ENCODE assay signal across 8 mouse cellular contexts in genomic region chr16:20672500-20672902, GRCm38 (mm10). TPM values are rescaled to one million over a fixed set of nuclear protein-coding genes. Genes with fewer than 3 reads are reported as not detected.
DNase-seq lines count a peak whose midpoint lies in the region; ATAC-seq and TF ChIP-seq lines count a peak whose summit lies in the region.

No protein-coding gene starts in this region.

- peak; percentile 96 for ATAC-seq in embryonic facial prominence, embryonic 14.5 days (ENCODE audit: low read depth)
- ATAC-seq in limb, embryonic 14.5 days (ENCODE audit: low FRiP score, low read depth) = peak; percentile 97
- peak; percentile 96 for ATAC-seq in midbrain, postnatal 0 days (ENCODE audit: low FRiP score)

- under 1% methylated on average over 25 of the region's 38 CpGs for WGBS in embryonic facial prominence, embryonic 14.5 days
- WGBS in limb, embryonic 14.5 days = under 1% methylated on average over 23 of the region's 38 CpGs
- 1% methylated on average over 37 of the region's 38 CpGs for WGBS in midbrain, postnatal 0 days

- TF ChIP-seq CTCF in midbrain, postnatal 0 days (IDR thresholded peaks at IDR 0.05) = no peak

- peak overlapping the region; percentile 95 for H3K4me3 ChIP-seq in embryonic facial prominence, embryonic 14.5 days (ENCODE audit: low read depth, low read length)
- H3K4me3 ChIP-seq in limb, embryonic 14.5 days (replicated peaks; ENCODE audit: low read length) = peak overlapping the region; percentile 96
- H3K4me3 ChIP-seq in midbrain, postnatal 0 days (ENCODE audit: low read depth, low read length) = peak overlapping the region; percentile 92

- peaks cover 36% of the 10 kb centered on the region for H3K36me3 ChIP-seq in embryonic facial prominence, embryonic 14.5 days (ENCODE audit: control insufficient read depth, insufficient read depth, low read length)
- peaks cover 34% of the 10 kb centered on the region for H3K36me3 ChIP-seq in limb, embryonic 14.5 days (ENCODE audit: control insufficient read depth, insufficient read depth, low read length)
- H3K36me3 ChIP-seq in midbrain, postnatal 0 days (ENCODE audit: insufficient read depth, low read length) = peaks cover 18% of the 10 kb centered on the region

- peak overlapping the region; percentile 98 for H3K4me2 ChIP-seq in embryonic facial prominence, embryonic 14.5 days (ENCODE audit: low read depth, low read length)
- H3K4me2 ChIP-seq in limb, embryonic 14.5 days (replicated peaks; ENCODE audit: low read depth, low read length, severe bottlenecking) = peak overlapping the region; percentile 83
- H3K4me2 ChIP-seq in midbrain, postnatal 0 days (ENCODE audit: low read depth, low read length, poor library complexity, severe bottlenecking) = peak overlapping the region; percentile 87

- H3K27me3 ChIP-seq in embryonic facial prominence, embryonic 14.5 days (replicated peaks; ENCODE audit: control insufficient read depth, insufficient read depth, low read length) = no peaks in the 10 kb centered on the region
- no peaks in the 10 kb centered on the region for H3K27me3 ChIP-seq in limb, embryonic 14.5 days (ENCODE audit: control insufficient read depth, insufficient read depth, low read length)
- no peaks in the 10 kb centered on the region for H3K27me3 ChIP-seq in midbrain, postnatal 0 days (ENCODE audit: insufficient read depth, low read length)

- peak; percentile 95 for DNase-seq in 3T3-L1 (ENCODE audit: low read depth, low spot score)
- peak; percentile 87 to 88 for DNase-seq in adrenal gland, postnatal 4 days (ENCODE audit: low spot score in 2 of 2)
- DNase-seq in embryonic facial prominence, embryonic 14.5 days (ENCODE audit: low spot score) = peak; percentile 97
- peak; percentile 95 for DNase-seq in heart, adult 8-10 months (ENCODE audit: low spot score)
- peak; percentile 98 for DNase-seq in kidney, adult 9 months
- peak; percentile 95 for DNase-seq in limb, embryonic 14.5 days (ENCODE audit: low spot score)
- DNase-seq in midbrain, postnatal 0 days (ENCODE audit: low spot score) = peak; percentile 95
- peak; percentile 85 to 90 for DNase-seq in spleen, postnatal 14 days (ENCODE audit: low spot score in 2 of 2)

- H3K9ac ChIP-seq in embryonic facial prominence, embryonic 14.5 days (ENCODE audit: low read depth, low read length) = peak overlapping the region; percentile 91
- H3K9ac ChIP-seq in limb, embryonic 14.5 days (ENCODE audit: low read depth, low read length, severe bottlenecking) = peak overlapping the region; percentile 95
- peak overlapping the region; percentile 96 for H3K9ac ChIP-seq in midbrain, postnatal 0 days (replicated peaks; ENCODE audit: low read length, poor library complexity, severe bottlenecking)

- H3K4me1 ChIP-seq in embryonic facial prominence, embryonic 14.5 days (ENCODE audit: control insufficient read depth, insufficient read depth, low read length) = peaks cover 13% of the 10 kb centered on the region; the same call in 1 of the 2 replicates
- peaks cover 17% of the 10 kb centered on the region for H3K4me1 ChIP-seq in limb, embryonic 14.5 days (ENCODE audit: control insufficient read depth, insufficient read depth, low read length)
- H3K4me1 ChIP-seq in midbrain, postnatal 0 days (ENCODE audit: insufficient read depth, low read length) = peaks cover 8% of the 10 kb centered on the region

- TF ChIP-seq POLR2A in limb, embryonic 14.5 days (IDR thresholded peaks at IDR 0.05; ENCODE audit: borderline replicate concordance, extremely low read depth, insufficient read depth, insufficient read length) = 0 out of 2 replicates have a peak, but pooled peaks have one; percentile 25

- H3K27ac ChIP-seq in embryonic facial prominence, embryonic 14.5 days (replicated peaks; ENCODE audit: low read depth, low read length) = peak overlapping the region; percentile 95
- peak overlapping the region; percentile 95 for H3K27ac ChIP-seq in limb, embryonic 14.5 days (replicated peaks; ENCODE audit: low read depth, low read length)
- H3K27ac ChIP-seq in midbrain, postnatal 0 days (ENCODE audit: low read depth, low read length) = peak overlapping the region; percentile 82

- no peaks in the 10 kb centered on the region for H3K9me3 ChIP-seq in embryonic facial prominence, embryonic 14.5 days (ENCODE audit: control insufficient read depth, low read length)
- H3K9me3 ChIP-seq in limb, embryonic 14.5 days (ENCODE audit: control insufficient read depth, low read length) = no peaks in the 10 kb centered on the region
- H3K9me3 ChIP-seq in midbrain, postnatal 0 days (ENCODE audit: low read length) = no peaks in the 10 kb centered on the region

RNA-seq across cellular contexts. Expression of gene Eif4g1, which starts 4.4 kb away (rescaled TPM):
- total RNA-seq in adrenal gland, postnatal 4 days (2021) = 100 to 1,000 TPM; 400 to 415 TPM
- polyA plus RNA-seq in embryonic facial prominence, embryonic 14.5 days (2014; fragmentation: Nextera tagmentation; extraction: Ambion mirVana) = 153 and 157 TPM in 2 replicates
- 100 to 1,000 TPM; 388 to 519 (median 472) TPM for total RNA-seq in heart, adult 8-10 months (2022)
- polyA plus RNA-seq in limb, embryonic 14.5 days (2012; rRNA removed) = 299 and 374 TPM in 2 replicates
- polyA plus RNA-seq in limb, embryonic 14.5 days (2014; fragmentation: Nextera tagmentation; extraction: Ambion mirVana) = 148 and 161 TPM in 2 replicates
- total RNA-seq in midbrain, postnatal 0 days (2014; rRNA removed) = 403 and 430 TPM in 2 replicates
- 102 and 118 TPM in 2 replicates for polyA plus RNA-seq in midbrain, postnatal 0 days (2015; fragmentation: Nextera tagmentation; extraction: Ambion mirVana)

RNA-seq across cellular contexts. Expression of gene Fam131a, which starts 20.5 kb away (rescaled TPM):
- 10 to 100 TPM; 14.4 to 15.4 TPM for total RNA-seq in adrenal gland, postnatal 4 days (2021)
- 10.9 and 11.2 TPM in 2 replicates for polyA plus RNA-seq in embryonic facial prominence, embryonic 14.5 days (2014; fragmentation: Nextera tagmentation; extraction: Ambion mirVana)
- total RNA-seq in heart, adult 8-10 months (2022) = 10 to 100 TPM; 26.2 to 47.4 (median 33.0) TPM
- polyA plus RNA-seq in limb, embryonic 14.5 days (2012; rRNA removed) = 15.6 and 21.3 TPM in 2 replicates
- polyA plus RNA-seq in limb, embryonic 14.5 days (2014; fragmentation: Nextera tagmentation; extraction: Ambion mirVana) = 10.3 and 11.0 TPM in 2 replicates
- total RNA-seq in midbrain, postnatal 0 days (2014; rRNA removed) = 152 and 173 TPM in 2 replicates
- 70.9 and 75.9 TPM in 2 replicates for polyA plus RNA-seq in midbrain, postnatal 0 days (2015; fragmentation: Nextera tagmentation; extraction: Ambion mirVana)

RNA-seq across cellular contexts. Expression of gene Psmd2, which starts 21.0 kb away (rescaled TPM):
- total RNA-seq in adrenal gland, postnatal 4 days (2021) = 100 to 1,000 TPM; 216 to 230 TPM
- polyA plus RNA-seq in embryonic facial prominence, embryonic 14.5 days (2014; fragmentation: Nextera tagmentation; extraction: Ambion mirVana) = 278 and 312 TPM in 2 replicates
- total RNA-seq in heart, adult 8-10 months (2022) = 100 to 1,000 TPM; 198 to 209 (median 203) TPM
- 156 and 180 TPM in 2 replicates for polyA plus RNA-seq in limb, embryonic 14.5 days (2012; rRNA removed)
- polyA plus RNA-seq in limb, embryonic 14.5 days (2014; fragmentation: Nextera tagmentation; extraction: Ambion mirVana) = 270 and 298 TPM in 2 replicates
- total RNA-seq in midbrain, postnatal 0 days (2014; rRNA removed) = 201 and 235 TPM in 2 replicates
- polyA plus RNA-seq in midbrain, postnatal 0 days (2015; fragmentation: Nextera tagmentation; extraction: Ambion mirVana) = 311 and 316 TPM in 2 replicates

RNA-seq across cellular contexts. Expression of gene Ece2, which starts 42.9 kb away (rescaled TPM):
- total RNA-seq in adrenal gland, postnatal 4 days (2021) = 10 to 100 TPM; 11.4 to 14.9 TPM
- 3.3 and 5.0 TPM in 2 replicates for polyA plus RNA-seq in embryonic facial prominence, embryonic 14.5 days (2014; fragmentation: Nextera tagmentation; extraction: Ambion mirVana)
- under 1 TPM; 0.63 to 0.90 (median 0.73) TPM for total RNA-seq in heart, adult 8-10 months (2022)
- polyA plus RNA-seq in limb, embryonic 14.5 days (2012; rRNA removed) = 14.1 and 15.8 TPM in 2 replicates
- polyA plus RNA-seq in limb, embryonic 14.5 days (2014; fragmentation: Nextera tagmentation; extraction: Ambion mirVana) = 3.9 and 4.1 TPM in 2 replicates
- total RNA-seq in midbrain, postnatal 0 days (2014; rRNA removed) = 24.4 and 26.9 TPM in 2 replicates
- polyA plus RNA-seq in midbrain, postnatal 0 days (2015; fragmentation: Nextera tagmentation; extraction: Ambion mirVana) = 16.7 and 16.9 TPM in 2 replicates

RNA-seq across cellular contexts. Expression of gene Polr2h, which starts 45.0 kb away (rescaled TPM):
- total RNA-seq in adrenal gland, postnatal 4 days (2021) = 10 to 100 TPM; 39.8 to 41.0 TPM
- polyA plus RNA-seq in embryonic facial prominence, embryonic 14.5 days (2014; fragmentation: Nextera tagmentation; extraction: Ambion mirVana) = 107 and 115 TPM in 2 replicates
- 10 to 100 TPM in 1 of 4 experiments, 1 to 10 TPM in 3; 7.8 to 11.2 (median 9.1) TPM for total RNA-seq in heart, adult 8-10 months (2022)
- 65.1 and 77.0 TPM in 2 replicates for polyA plus RNA-seq in limb, embryonic 14.5 days (2012; rRNA removed)
- 112 and 121 TPM in 2 replicates for polyA plus RNA-seq in limb, embryonic 14.5 days (2014; fragmentation: Nextera tagmentation; extraction: Ambion mirVana)
- 40.0 and 40.3 TPM in 2 replicates for total RNA-seq in midbrain, postnatal 0 days (2014; rRNA removed)
- 72.3 and 84.6 TPM in 2 replicates for polyA plus RNA-seq in midbrain, postnatal 0 days (2015; fragmentation: Nextera tagmentation; extraction: Ambion mirVana)

Comparison
In these comparisons a context has a peak if more than half of its experiments do, and no peak if none do; other contexts are left out.
1. Peak in every context shown above with its lines: DNase-seq, ATAC-seq, H3K4me3 ChIP-seq and H3K27ac ChIP-seq.